ENCODE assay signal across 1 mouse cellular context in the genomic region with DNA sequence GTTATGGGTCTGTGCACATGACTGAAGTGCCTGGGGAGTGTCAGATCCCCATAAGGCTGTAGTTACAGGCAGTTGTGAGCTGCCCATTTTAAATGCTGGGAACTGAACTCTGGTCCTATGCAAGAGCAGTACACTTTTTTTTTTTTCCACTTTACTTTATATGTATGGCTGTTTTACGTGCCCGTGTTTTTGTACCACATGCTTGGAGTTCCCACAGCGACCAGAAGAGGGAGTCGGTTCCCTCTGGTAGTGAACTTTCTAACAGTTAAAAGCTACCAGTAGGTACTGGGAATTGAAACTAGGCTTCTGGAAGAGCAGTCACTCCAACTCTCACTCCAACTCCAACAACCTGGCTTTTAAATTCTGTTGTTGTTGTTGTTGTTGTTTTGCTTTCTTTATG.
TF ChIP-seq lines count a peak whose summit lies in the region.

No protein-coding gene starts in this region.

TF ChIP-seq in MEL, 35 proteins besides CTCF, POLR2A, EP300 and RAD21 (continued from another document):
- TF ChIP-seq MYB (IDR thresholded peaks at IDR 0.05; ENCODE audit: low read depth, low read length) (0 out of 2 replicates have a peak, but pooled peaks have one; percentile 12), USF1 (IDR thresholded peaks at IDR 0.05; ENCODE audit: low read depth, low read length) (peak; percentile 43; the same call in 1 of the 2 replicates), NELFE (IDR thresholded peaks at IDR 0.05; ENCODE audit: low read depth, low read length) (no peak), TAL1 (IDR thresholded peaks at IDR 0.05; ENCODE audit: low read length) (no peak), CHD1 (IDR thresholded peaks at IDR 0.05; ENCODE audit: low read depth, low read length) (no peak), ELF1 (IDR thresholded peaks at IDR 0.05; ENCODE audit: low read depth, low read length) (no peak), BHLHE40 (IDR thresholded peaks at IDR 0.05; ENCODE audit: borderline replicate concordance, low read depth, low read length) (peak; percentile 47; the same call in 1 of the 2 replicates), E2F4 (IDR thresholded peaks at IDR 0.05; ENCODE audit: borderline replicate concordance, low read depth, low read length) (no peak), ZC3H11A (IDR thresholded peaks at IDR 0.05; ENCODE audit: low read depth, low read length) (peak; percentile 61), POLR2AphosphoS2 (IDR thresholded peaks at IDR 0.05; ENCODE audit: low read length) (no peak), TCF12 (IDR thresholded peaks at IDR 0.05; ENCODE audit: low read depth, low read length) (no peak), JUND (IDR thresholded peaks at IDR 0.05; ENCODE audit: low read depth, low read length) (no peak), ZKSCAN1 (IDR thresholded peaks at IDR 0.05; ENCODE audit: low read depth, low read length) (peak; percentile 38; the same call in 1 of the 2 replicates)
